Mouse (Mus musculus) neural tube, embryonic 14.5 days (tissue): ENCODE measurements around the gene Trpv6. TPM values are rescaled to one million over a fixed set of nuclear protein-coding genes. Genes with fewer than 3 reads are reported as not detected.

Source experiments
- ATAC-seq: fragments of 200-750 bp; cut with Nextera tagmentation; 2 replicates; pipeline ENCODE4 v1.8.0; 2017; ENCODE audit warnings: low read depth, mild to moderate bottlenecking, moderate TSS enrichment, moderate library complexity
- H3K27ac ChIP-seq: fragments of 300-500 bp; sonication (generic); 2 replicates; pipeline ENCODE4 v1.5.1; 2014; ENCODE audit warnings: low read depth, mild to moderate bottlenecking, control low read depth, low read length, moderate library complexity, mixed read lengths
- H3K27me3 ChIP-seq: fragments of 300-500 bp; sonication (generic); 2 replicates; pipeline ENCODE4 v1.6.1; 2014; ENCODE audit warnings: low read length; ENCODE audit not compliant: control insufficient read depth, insufficient read depth
- H3K36me3 ChIP-seq: fragments of 300-500 bp; sonication (generic); 2 replicates; pipeline ENCODE4 v1.6.1; 2014; ENCODE audit warnings: low read length, mixed read lengths; ENCODE audit not compliant: control insufficient read depth, insufficient read depth
- H3K4me1 ChIP-seq: fragments of 300-500 bp; sonication (generic); 2 replicates; pipeline ENCODE4 v1.6.1; 2014; ENCODE audit warnings: low read length; ENCODE audit not compliant: control insufficient read depth, insufficient read depth
- H3K4me2 ChIP-seq: fragments of 300-500 bp; sonication (generic); 2 replicates; pipeline ENCODE4 v1.6.1; 2014; ENCODE audit warnings: mild to moderate bottlenecking, low read depth, low read length, control low read depth
- H3K4me3 ChIP-seq: fragments of 300-500 bp; sonication (generic); 2 replicates; pipeline ENCODE4 v1.5.1; 2014; ENCODE audit warnings: low read depth, low read length, control low read depth, mixed read lengths
- H3K9ac ChIP-seq: fragments of 300-500 bp; sonication (generic); replicated peaks from 2 replicates; pipeline ENCODE4 v1.6.1; 2014; ENCODE audit warnings: low read depth, mild to moderate bottlenecking, control low read depth, low read length, mixed read lengths
- H3K9me3 ChIP-seq: fragments of 300-500 bp; sonication (generic); 2 replicates; pipeline ENCODE4 v1.6.1; 2016; ENCODE audit warnings: low read length; ENCODE audit not compliant: control insufficient read depth
- WGBS: fragments of 180-500 bp; shearing (Covaris S2); extraction: QIAGEN DNeasy Blood & Tissue Kit; methylation state at CpG from one replicate; pipeline ENCODE4 v1.1.7; 2014; 5-methylcytosine and 5-hydroxymethylcytosine counted together
- polyA plus RNA-seq: library from polyadenylated mRNA; unstranded; fragments of >200 nt; fragmentation: Nextera tagmentation; extraction: Ambion mirVana; gene quantifications from 2 replicates; pipeline ENCODE4 v1.2.1, GENCODE M21; 2014

Trpv6 gene
- polyA plus RNA-seq, 1 experiment from 2014 or later, result 1.4 TPM

GRCm38 (mm10) chr6:41654648-41655047, 18.4 kb upstream of the Trpv6 start:
- Histone ChIP-seq H3K4me3 (no peak overlapping the region), H3K4me2 (no peak overlapping the region), H3K36me3 (no peaks in the 10 kb centered on the region), H3K27ac (no peak overlapping the region), H3K9ac (no peak overlapping the region), H3K27me3 (no peaks in the 10 kb centered on the region), H3K9me3 (no peaks in the 10 kb centered on the region), H3K4me1 (no peaks in the 10 kb centered on the region)
- no peak for ATAC-seq
- WGBS, result 91% methylated on average over 8 of the region's 8 CpGs

GRCm38 (mm10) chr6:41653173-41653572, 17.0 kb upstream of the Trpv6 start:
- no peaks in the 10 kb centered on the region for H3K9me3 ChIP-seq
- WGBS, result 94% methylated on average over 5 of the region's 5 CpGs
- H3K4me2 ChIP-seq, result no peak overlapping the region
- no peaks in the 10 kb centered on the region for H3K27me3 ChIP-seq
- ATAC-seq, result no peak
- no peak overlapping the region for H3K9ac ChIP-seq
- H3K27ac ChIP-seq, result no peak overlapping the region
- H3K36me3 ChIP-seq, result no peaks in the 10 kb centered on the region
- H3K4me3 ChIP-seq, result no peak overlapping the region
- no peaks in the 10 kb centered on the region for H3K4me1 ChIP-seq

GRCm38 (mm10) chr6:41646672-41647071, 10.5 kb upstream of the Trpv6 start:
- Histone ChIP-seq H3K9ac (no peak overlapping the region), H3K36me3 (no peaks in the 10 kb centered on the region), H3K4me1 (no peaks in the 10 kb centered on the region), H3K9me3 (no peaks in the 10 kb centered on the region), H3K4me2 (no peak overlapping the region), H3K27me3 (no peaks in the 10 kb centered on the region), H3K27ac (no peak overlapping the region), H3K4me3 (no peak overlapping the region)
- no peak for ATAC-seq

- no peak overlapping the region for H3K4me2 ChIP-seq
- H3K9me3 ChIP-seq, result no peaks in the 10 kb centered on the region
- H3K27me3 ChIP-seq, result no peaks in the 10 kb centered on the region
- H3K4me3 ChIP-seq, result no peak overlapping the region
- no peak overlapping the region for H3K9ac ChIP-seq
- no peak overlapping the region for H3K27ac ChIP-seq
- no peaks in the 10 kb centered on the region for H3K4me1 ChIP-seq
- ATAC-seq, result no peak
- no peaks in the 10 kb centered on the region for H3K36me3 ChIP-seq
- 92% methylated on average over 3 of the region's 3 CpGs for WGBS
Measured at GRCm38 (mm10) chr6:41646220-41646619, 10.0 kb upstream of the Trpv6 start.

GRCm38 (mm10) chr6:41643227-41643626, 7.0 kb upstream of the Trpv6 start:
- no peak overlapping the region for H3K9ac ChIP-seq
- H3K4me2 ChIP-seq, result no peak overlapping the region
- H3K36me3 ChIP-seq, result no peaks in the 10 kb centered on the region
- H3K4me3 ChIP-seq, result no peak overlapping the region
- no peaks in the 10 kb centered on the region for H3K4me1 ChIP-seq
- no peaks in the 10 kb centered on the region for H3K27me3 ChIP-seq
- no peak for ATAC-seq
- no peak overlapping the region for H3K27ac ChIP-seq
- 94% methylated on average over 3 of the region's 3 CpGs for WGBS
- no peaks in the 10 kb centered on the region for H3K9me3 ChIP-seq

- Histone ChIP-seq H3K4me2 (no peak overlapping the region), H3K27ac (no peak overlapping the region), H3K4me1 (no peaks in the 10 kb centered on the region), H3K36me3 (no peaks in the 10 kb centered on the region), H3K27me3 (no peaks in the 10 kb centered on the region), H3K4me3 (no peak overlapping the region), H3K9ac (no peak overlapping the region), H3K9me3 (no peaks in the 10 kb centered on the region)
- WGBS, result 90% methylated on average over 4 of the region's 4 CpGs
- no peak for ATAC-seq
Measured at GRCm38 (mm10) chr6:41642765-41643164, 6.6 kb upstream of the Trpv6 start.

GRCm38 (mm10) chr6:41641173-41641866, 5.1 kb upstream of the Trpv6 start:
- Histone ChIP-seq H3K27ac (no peak overlapping the region), H3K9me3 (no peaks in the 10 kb centered on the region), H3K36me3 (no peaks in the 10 kb centered on the region), H3K4me3 (no peak overlapping the region), H3K9ac (no peak overlapping the region), H3K4me1 (no peaks in the 10 kb centered on the region), H3K4me2 (no peak overlapping the region), H3K27me3 (no peaks in the 10 kb centered on the region)
- no peak for ATAC-seq
- 89% methylated on average over 6 of the region's 6 CpGs for WGBS

- Histone ChIP-seq H3K9me3 (no peaks in the 10 kb centered on the region), H3K4me3 (no peak overlapping the region), H3K4me2 (no peak overlapping the region), H3K27me3 (no peaks in the 10 kb centered on the region), H3K9ac (no peak overlapping the region), H3K27ac (no peak overlapping the region), H3K4me1 (no peaks in the 10 kb centered on the region), H3K36me3 (no peaks in the 10 kb centered on the region)
- 56% methylated on average over 3 of the region's 3 CpGs for WGBS
- ATAC-seq, result no peak
Measured at GRCm38 (mm10) chr6:41640449-41640848, 4.2 kb upstream of the Trpv6 start.

- H3K9ac ChIP-seq, result no peak overlapping the region
- H3K27me3 ChIP-seq, result no peaks in the 10 kb centered on the region
- no peak for ATAC-seq
- H3K9me3 ChIP-seq, result no peaks in the 10 kb centered on the region
- no peak overlapping the region for H3K4me2 ChIP-seq
- H3K27ac ChIP-seq, result no peak overlapping the region
- no peak overlapping the region for H3K4me3 ChIP-seq
- no peaks in the 10 kb centered on the region for H3K36me3 ChIP-seq
- 82% methylated on average over 6 of the region's 6 CpGs for WGBS
- H3K4me1 ChIP-seq, result no peaks in the 10 kb centered on the region
Measured at GRCm38 (mm10) chr6:41637927-41638506, 1.8 kb upstream of the Trpv6 start.
